Mouse (Mus musculus) c-Kit-positive CD71-negative TER-119-negative erythroid progenitor cells, embryonic 14.5 days (primary cell): Measurements from ENCODE around the gene Pard3b.
"Not testable (repeated sequence)": the region's sequence is repeated elsewhere in the genome, so short reads cannot be mapped to it uniquely, and the experiment has no call there.

Experiments
- DNase-seq: peaks from one replicate; pipeline ENCODE4 v3.0.0-alpha.2; 2013; ENCODE audit warnings: low read depth

The Pard3b gene

DNA sequence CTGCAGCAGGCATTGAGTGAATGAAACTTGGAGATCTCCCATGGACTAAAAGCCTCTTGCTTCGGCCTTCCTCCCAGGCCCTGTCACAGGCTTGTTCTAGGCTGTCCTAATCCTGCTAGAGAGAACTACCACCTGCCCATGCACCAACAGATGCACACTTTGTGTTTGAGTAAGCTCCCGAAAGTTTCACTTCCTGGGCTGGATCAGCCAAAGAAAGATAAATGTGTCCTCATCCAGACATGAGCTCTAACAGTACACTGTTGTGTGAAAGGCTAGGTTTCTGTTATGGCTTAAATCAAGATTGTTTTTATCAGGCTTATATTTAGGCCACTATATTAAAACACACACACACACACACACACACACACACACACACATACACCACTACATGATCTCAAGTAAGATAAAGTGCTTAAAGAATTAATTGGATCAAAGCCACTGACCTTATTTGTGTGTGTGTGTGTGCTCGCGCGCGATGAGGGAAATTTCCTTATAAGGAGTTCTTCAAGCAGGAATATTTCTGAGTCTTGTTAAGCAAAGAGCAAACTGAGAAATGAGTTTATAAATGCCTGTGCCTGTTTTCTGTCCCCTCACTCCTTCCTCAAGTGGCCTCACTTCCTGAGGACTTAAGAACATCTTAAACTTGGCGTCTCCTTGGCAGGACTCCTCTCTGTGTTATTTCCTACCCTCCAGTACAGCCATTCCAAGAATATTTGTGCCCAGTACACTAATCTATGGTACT is 940.6 kb downstream of the Pard3b start:
- DNase-seq = no peak

DNA sequence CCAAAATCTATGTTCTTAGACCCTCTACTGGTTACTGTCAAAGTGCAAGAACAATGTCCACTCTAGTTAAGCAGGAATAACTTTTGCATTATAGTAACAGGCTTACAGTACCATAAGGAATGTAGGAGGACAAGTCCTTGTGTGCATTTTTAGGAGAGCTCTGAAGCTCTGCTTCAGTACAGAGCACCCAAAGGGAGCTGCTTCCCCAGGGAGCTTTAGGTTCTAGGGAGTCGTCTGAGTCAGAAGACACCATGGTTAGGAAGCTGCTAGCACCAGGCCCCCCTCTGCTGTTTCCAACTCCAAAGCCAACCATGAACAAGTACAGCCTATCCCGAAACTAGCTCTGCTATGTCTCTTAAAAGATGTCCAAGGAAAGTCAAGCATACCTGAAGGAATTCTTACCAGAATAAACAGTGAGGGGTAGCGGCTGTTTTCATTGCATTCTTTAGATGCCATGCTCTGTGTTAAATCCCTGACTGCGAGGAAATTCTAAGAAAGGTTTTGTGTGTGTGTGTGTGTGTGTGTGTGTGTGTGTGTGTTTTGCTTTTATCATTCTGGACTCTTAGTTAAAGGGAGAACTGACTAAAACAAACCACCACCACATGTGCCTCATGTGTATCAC is 941.8 kb downstream of the Pard3b start:
- no peak for DNase-seq

DNA sequence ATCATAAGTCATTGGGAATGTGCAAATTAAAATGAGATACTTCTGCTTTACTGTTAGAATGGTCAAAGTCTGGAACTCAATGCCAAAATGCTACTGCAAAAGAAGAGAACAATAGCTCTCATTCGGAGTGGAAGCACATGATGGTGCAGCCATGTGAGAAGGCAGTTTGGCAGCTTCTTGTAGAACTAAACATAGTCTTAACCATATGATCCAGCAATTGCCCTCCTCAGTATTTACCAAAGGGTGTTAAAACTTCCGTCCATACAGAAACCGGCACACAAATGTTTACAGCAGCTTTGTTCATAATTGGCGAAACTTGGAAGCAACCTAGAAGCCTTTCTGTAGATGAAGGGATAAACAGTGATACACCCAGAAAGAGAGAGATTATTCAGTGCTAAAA is 943.9 kb downstream of the Pard3b start:
- DNase-seq = no peak

DNA sequence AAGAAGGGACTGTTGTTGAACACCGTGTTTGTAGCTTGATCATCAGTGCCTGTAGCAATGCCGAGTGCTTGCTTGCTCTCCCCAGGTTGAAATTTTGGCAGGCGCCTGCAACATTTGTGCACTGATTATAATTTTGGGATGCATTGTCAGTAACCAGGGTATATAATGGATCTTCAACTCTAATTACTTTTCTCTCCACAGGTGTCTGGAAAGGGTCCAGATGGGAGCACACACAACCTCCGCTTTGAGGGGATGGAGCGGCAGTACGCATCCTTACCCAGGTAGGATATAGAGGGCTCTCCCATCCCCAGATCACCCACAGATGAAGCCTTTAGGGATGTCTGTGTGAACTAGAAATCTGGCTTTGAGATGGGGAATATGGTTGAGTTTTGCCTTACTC is 948.9 kb downstream of the Pard3b start:
- DNase-seq = no peak

DNA sequence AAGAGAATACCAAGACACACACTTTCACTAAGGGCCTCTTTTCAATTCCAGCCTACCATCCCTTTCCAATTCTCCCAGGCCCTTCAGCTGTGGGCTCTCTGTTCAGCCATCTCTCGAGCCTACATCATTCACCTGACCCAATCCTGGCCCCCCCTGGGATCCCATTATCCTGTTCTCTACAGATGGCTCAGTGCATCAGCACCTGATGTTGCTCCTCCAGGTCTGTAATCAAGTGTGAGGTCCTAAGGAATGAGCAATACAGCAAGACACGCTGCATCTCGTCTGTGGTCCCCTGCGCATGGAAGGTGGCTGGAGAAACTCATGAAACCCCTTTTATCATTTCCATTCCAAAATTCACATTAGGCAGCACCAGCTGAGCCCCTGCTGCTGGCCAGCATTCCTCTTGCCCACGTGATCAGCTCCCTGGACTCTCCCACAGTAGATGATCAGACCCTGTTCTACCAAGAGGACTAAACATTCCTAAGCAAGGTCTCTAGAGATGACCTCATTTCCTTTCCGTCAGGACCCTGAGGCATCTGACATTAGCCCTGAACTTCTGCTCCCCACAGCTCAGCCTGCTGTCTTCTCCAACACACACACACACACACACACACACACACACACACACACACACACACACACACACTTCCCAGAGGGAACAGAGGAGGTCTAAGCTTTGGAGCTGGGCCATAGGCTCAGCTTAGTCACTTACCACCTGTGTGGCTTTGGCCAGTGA is 952.8 kb downstream of the Pard3b start:
- DNase-seq = no peak

DNA sequence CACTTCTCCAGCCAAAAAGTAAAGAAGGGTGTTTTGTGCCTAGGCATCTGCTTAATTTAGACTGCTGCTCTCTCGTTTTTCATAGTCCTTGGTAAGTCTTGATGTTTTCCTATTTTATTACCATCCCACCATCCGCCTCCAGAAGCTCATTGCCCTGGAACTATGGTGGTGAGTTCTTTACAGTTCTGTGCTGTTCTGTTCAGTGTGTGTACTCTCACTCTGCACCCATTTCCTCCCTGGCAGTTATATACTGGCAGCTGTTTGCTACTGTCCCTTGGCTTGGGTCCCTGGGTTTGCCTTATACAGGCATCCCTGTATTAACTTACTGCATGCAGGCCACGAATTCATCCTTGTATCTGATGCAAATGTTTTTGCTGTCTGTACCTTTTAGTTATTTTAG is 956.8 kb downstream of the Pard3b start:
- DNase-seq = no peak

DNA sequence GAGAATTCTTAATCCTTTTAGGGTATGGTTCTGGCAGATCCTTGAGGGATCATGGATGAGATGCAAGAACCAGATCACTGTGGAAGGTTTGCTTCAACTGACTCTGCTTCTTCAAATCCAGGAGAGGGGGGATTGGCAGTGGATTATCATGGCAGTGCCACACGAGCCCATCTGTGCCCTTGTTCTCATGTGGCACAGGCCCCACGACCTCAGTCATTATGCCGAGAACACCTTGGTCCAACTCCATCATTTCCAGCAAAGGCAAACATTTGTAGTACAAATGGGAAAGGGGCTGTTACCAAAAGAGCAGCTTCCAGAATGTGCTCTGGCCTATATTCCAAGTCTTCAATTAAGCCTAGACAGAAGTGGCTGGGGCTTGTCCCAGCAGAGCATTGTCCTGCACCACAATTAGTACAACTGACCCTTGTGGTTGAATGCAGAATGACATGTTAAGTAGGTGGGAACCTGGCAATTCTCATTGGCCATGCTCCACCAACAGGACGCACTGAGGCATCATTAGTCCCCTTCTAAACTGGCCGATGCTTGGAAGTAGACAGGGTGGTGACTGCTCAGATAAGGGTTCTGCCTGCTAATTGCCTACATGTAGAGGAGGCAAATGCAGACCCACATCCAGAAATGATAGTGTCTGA is 959.3 kb downstream of the Pard3b start:
- DNase-seq = no peak

DNA sequence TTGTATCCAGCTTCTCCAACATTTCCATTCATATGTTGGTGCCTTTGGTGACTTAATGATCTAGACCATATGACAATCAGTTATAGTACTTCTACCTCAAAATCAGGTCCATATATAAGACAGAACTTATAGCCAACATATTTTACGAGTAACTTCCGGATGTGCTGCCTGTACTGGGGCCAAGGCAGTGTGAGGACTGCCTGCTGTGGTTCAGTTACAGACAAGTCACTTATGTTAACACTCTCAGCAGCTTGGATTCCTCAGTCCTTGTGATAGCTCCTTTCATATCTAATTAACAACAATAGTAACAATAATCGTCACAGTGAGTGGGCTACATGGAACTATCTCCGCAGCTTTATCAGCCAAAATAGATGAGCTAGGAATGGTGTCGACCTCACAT is 959.9 kb downstream of the Pard3b start:
- no peak for DNase-seq

DNA sequence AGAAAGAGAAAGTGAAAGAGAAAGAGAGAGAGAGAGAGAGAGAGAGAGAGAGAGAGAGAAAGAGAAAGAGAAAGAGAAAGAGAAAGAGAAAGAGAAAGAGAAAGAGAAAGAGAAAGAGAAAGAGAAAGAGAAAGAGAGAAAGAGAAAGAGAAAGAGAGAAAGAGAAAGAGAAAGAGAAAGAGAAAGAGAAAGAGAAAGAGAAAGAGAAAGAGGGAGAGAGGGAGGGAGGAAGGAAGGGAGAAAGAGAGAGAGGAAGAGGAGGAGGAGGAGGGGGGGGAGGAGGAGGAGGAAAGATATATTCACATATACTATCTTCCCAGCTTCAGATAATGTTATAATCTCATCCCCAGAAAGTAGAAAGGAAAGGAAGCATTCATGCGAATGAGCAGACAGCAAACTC is 966.0 kb downstream of the Pard3b start:
- not testable (repeated sequence) for DNase-seq

DNA sequence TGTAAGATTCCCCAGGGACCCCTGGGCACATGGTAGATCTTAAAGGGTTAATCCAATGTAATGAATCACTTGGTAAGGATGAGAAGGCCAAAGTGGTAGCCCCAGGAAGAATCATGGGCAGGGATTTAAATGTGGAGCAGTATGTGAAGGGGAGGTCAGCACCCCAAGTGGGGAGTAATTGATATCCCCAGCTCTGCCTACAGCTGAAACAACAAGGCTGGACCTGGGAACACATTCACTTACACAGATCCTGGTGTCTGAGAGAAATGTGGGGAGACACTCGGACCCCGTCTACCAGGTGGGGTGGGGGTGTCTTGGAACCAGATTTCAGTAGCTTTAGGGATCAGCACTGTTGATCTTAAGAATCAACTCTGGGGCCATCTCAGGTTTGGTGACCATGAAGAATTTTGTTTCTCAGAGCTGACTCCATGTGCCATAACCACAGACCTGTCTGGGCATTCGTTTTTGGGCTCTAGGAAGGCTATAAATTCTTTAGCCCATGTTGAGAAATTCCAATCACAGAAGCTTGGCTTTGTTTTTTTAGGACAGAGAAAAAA is 979.6 kb downstream of the Pard3b start:
- no peak for DNase-seq

DNA sequence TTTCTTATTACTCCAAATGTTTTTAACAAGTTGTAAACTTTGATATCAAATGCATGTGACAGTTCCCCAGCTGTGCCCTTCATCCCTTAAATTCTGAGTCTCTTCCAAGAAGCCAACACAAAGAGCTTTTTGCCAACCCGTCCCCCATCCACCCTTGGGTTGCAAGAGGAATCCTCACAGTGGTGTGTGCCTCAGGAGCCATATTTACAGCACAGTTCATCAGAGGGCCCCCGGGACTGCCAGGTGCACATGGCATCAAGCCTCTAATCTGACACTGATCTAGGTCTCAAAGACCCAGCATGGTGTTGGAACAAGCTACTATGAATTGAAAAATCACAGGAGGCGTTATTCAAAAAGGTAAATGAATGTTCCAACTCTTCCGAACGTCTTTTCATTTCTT is 980.8 kb downstream of the Pard3b start:
- DNase-seq = no peak

DNA sequence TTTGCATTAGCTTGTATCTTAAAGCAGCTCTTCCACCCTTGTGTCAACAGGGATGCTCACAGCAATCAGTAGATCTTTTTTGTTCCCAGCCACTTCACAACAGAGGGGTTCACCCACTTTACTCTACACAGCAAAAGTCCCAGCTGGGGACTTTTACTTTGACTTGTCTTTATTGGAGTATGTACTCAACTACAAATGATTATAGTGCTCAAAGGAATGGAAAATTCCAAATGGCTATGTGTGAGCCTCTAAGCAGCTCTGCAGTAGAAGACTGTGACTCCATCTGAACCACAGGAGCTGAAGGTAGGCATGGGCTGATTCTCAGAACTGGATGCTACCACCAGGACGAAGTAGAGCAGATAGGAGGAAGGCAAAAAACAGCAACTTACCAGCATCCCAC is 983.8 kb downstream of the Pard3b start:
- DNase-seq = no peak

DNA sequence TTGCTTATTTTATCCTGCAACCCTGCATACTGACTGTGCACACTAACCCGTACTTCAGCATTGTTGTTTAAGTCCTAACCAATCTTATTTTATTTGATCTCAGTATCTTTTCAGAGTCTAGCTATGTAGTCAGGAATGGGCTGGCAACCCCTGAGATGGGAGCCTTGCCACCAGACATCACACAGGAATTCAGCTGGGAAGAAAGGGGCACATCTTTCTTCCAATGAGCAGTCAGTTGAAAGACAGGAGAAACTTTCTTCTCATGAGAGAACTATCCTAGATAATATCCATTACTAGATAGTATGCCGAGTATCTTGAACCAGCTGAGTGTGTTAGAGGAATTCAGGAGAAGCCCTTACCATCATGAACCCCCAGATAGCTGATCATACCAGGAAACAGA is 985.5 kb downstream of the Pard3b start:
- no peak for DNase-seq

DNA sequence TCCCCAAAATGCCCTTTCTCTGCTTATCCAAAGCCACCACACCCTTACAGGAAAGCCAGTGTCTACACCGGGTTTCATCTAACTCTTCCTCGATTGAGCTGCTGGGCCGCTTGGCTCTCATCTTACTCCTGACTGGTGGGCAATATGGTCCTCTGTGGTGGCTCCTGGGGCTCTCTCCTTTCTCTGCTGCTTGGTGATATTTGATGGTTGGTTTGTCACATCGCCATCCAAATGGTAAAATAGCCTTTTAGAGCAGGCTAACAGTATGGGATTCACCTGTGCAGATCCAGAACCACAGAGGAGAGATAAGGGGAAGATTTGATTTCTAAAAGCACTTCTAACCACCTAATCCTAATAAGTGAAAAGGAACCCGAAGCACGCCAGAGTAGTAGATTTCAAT is 986.2 kb downstream of the Pard3b start:
- DNase-seq = no peak

DNA sequence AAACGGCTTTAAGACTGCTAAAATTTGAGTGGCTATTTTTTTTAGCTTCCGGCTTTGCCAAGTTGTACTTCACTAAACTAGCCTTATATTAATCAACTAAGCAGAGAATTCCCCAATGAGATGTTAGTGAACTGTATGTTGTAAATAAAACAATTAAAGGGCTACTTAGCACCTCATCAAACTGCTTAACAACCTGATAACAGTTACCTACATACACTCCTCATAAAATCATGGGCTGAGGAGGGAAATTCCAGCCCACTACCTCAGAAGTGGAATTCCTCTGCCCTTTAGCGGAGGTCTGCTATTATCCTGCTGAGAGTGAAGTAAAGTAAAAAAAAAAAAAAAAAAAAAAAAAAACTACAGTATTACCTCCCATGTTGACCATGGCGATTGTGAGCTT is 986.7 kb downstream of the Pard3b start:
- DNase-seq = no peak

DNA sequence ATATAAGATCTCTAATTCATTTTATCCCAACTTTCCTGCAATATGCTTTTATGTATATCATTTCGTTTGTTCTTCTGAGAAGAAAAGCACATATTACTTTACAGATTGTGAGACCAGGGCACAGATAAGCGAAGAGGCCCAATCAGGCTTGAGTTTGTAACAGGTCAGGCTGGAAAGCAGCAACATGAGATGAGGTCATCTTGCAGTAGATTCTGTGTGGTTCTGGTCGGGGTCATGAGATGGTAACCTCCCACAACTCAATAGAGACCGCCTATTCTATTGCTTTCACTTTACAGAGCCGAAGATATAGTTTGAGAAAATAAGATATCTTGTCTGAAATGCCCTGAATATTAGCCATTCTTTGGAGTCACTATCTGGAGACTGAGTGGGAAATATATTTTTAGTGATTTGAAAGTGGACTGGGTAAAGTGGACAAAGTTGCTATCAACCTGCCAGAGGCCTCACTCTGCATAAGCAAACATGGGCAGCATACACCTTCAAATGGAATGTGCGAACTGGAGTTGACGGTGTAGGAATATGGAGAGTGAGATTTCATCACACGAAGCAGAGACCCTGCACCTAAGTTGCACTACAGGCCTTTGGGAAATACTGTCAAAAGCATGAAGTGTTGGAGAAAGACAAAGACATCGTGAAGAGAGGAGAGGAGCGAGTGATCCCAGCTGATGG is 987.3 kb downstream of the Pard3b start:
- no peak for DNase-seq

DNA sequence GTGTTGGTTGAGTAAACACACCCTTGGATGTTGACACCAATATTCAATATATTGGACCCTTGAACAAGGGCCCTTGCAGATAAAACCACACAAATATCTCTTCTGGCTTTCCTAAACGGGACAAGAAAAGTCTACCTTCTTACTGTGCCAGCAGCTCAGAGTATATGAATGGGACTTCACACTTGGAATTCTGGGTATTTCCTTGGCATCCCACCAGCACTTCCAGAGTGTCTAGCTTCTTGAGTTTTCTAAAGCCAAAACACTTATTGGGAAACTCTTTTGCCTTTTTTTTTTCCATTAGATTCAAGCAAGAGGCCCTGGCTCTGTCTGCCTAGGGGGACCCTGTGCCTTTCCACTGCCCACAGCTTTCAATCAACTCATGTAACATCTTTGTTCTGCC is 991.3 kb downstream of the Pard3b start:
- DNase-seq = no peak

DNA sequence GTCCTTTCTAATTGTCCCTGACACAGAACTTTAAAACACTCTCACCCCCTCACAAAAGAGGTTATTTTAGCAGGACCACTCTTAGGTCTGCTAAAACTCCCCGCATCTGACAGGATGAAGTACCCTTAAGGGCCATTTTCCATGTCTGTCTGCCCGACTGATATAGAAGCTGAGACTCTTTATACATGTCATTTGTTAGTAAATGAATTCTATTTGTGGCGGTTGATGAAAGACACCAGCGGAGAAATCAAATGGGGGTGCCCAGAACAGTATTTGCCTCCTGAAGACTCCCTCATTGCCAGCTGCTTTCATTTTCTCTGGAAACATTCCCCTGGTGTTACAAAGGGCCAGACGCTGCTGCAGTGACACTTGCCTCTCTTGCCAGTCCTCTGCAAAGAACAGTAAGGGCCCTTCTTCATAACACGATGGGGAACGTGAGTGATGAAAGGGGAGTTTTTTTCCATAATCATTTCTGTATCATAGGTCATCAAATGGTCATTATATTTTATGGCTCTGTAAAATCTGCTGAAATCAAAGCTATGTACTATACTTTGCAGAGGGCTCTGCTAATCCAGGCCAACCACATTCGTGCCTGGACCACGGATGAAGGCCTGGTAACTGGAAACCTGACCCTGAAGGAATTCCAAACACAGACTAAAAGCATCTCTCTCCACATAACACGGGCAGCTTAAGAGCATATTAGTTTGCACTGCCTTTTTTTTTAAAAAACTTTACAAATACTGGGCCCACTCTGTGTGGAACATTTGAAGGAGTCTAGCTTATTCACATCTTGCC is 993.1 kb downstream of the Pard3b start:
- DNase-seq = no peak

DNA sequence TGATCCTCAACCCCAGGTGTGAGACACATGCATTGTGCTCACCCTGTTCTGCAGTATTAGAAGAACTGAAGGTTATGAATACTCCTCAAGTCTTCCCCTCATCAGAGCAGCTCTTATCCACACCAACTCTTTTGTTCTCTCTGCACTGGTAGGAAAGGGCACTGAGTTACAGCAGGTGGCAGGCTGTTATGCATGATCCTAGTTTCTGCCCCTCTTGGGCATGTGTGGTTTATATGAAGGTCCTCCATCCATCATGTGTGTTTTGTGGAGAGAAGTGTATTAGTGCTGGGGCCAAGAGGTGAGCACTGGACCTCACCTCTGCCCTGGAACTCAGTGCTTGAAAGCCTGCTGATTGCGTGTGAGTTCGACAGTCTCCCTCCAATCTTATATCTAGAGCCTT is 994.3 kb downstream of the Pard3b start:
- DNase-seq = no peak

DNA sequence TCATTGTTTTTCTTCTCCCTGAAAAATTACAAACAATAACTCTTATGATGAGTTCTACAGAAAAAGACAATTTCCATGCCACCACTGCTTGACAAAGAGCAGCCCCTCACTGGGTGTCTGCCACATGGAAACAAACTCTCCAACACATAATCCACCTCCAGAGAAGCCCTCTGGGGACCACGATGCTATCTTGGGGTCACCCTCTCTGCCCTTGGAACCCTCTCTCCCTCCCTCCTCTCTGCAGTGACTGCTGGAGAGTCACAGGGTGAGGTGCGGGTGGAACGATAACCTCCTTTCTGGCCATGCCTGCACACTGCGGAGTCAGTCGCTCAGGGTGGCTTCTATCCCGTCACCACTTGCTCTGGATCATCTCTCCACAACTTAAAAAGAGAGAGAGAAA is 996.6 kb downstream of the Pard3b start:
- no peak for DNase-seq
